Mouse (Mus musculus): ENCODE data around the gene Bri3bp.

DNA sequence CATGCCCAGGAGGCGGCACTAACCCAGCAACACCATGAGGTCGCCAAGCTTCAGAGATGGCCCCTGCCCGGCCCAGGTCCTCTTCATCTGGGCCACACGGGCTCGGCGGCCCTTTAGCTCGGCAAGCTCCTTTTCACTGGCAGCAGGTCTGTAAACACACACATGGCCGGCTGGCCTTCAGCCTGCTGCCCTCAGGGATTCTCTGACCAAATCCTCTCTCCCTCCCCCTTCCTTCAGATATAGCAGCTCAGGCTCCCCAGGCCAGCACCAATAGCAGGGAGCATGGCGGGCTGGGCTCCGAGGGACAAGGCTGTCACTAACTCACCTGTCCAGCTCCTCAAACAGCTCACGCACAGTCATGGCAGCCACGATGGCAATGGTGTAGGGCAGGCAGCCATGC lies 22.7 kb upstream of the Bri3bp start:
- TF ChIP-seq CTCF (IDR thresholded peaks at IDR 0.05; ENCODE audit: borderline replicate concordance, insufficient read depth, low read length) = no peak
- no peak for TF ChIP-seq POLR2A (IDR thresholded peaks at IDR 0.05; ENCODE audit: low read depth, low read length)
